Mouse (Mus musculus) kidney, adult 2 months (tissue): ENCODE measurements around the gene Adap2.

Experiments
- CTCF ChIP-seq: fragments of 200-500 bp; conservative IDR thresholded peaks from 2 replicates; pipeline ENCODE4 v1.5.1; 2011; ENCODE audit warnings: low read depth, mild to moderate bottlenecking, control low read depth, low read length, moderate library complexity, mixed read lengths; ENCODE audit not compliant: insufficient read depth, insufficient read length
- POLR2A ChIP-seq: fragments of 200-500 bp; IDR thresholded peaks from one replicate; pipeline ENCODE4 v1.6.1; 2011; ENCODE audit warnings: low read depth, low read length, control low read depth

DNA sequence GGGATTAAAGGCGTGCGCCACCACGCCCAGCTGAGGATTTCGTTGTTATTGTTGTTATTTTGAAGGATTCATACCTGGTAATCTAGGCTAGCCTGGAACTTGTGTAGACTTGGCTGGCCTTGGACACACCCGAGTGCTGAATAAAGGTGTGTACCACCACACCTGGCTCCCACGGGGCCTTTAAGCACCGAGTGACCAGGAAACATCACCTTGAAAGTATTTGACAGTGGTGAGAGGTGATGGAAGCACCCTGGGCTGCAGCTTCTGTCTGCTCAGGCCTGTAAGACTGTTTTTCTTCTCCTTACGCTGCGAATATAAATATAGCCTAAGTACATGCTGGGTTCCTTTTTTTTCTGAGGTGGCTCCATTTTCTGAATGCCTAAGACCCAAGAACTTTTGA is 14.2 kb downstream of the Adap2 start:
- TF ChIP-seq CTCF: no peak
- no peak for TF ChIP-seq POLR2A
